Mouse (Mus musculus): ENCODE measurements around the gene Pigw. TPM values are rescaled to one million over a fixed set of nuclear protein-coding genes. Genes with fewer than 3 reads are reported as not detected.

Gene Pigw
- total and polyA plus RNA-seq, 3 experiments = 2.7 to 3.5 TPM; not detected in 1

- H3K4me3 ChIP-seq (ENCODE audit: control insufficient read depth in 1 of 2, insufficient read depth in 1 of 2, low read depth in 2 of 2, low read length in 2 of 2) = no peak overlapping the region
- H3K79me2 ChIP-seq (ENCODE audit: control insufficient read depth, insufficient read depth, low read length, poor library complexity) = no peaks in the 10 kb centered on the region
- H3K9me3 ChIP-seq (replicated peaks; ENCODE audit: insufficient read depth, low read length) = no peaks in the 10 kb centered on the region
- TF ChIP-seq EP300 (IDR thresholded peaks at IDR 0.05; ENCODE audit: low read depth in 1 of 2, low read length in 2 of 2) (no peak), POLR2A (IDR thresholded peaks at IDR 0.05; ENCODE audit: control insufficient read depth in 1 of 2, insufficient read depth in 1 of 2, low read depth in 1 of 2, low read length in 2 of 2, poor library complexity in 1 of 2) (no peak), POLR2AphosphoS5 (IDR thresholded peaks at IDR 0.05; ENCODE audit: borderline replicate concordance, low read depth, low read length) (no peak), JUND (IDR thresholded peaks at IDR 0.05; ENCODE audit: low read depth, low read length) (no peak), NRF1 (IDR thresholded peaks at IDR 0.05; ENCODE audit: insufficient read depth, low read depth, low read length, poor library complexity, severe bottlenecking) (no peak), USF2 (IDR thresholded peaks at IDR 0.05; ENCODE audit: borderline replicate concordance in 1 of 2, insufficient read depth in 1 of 2, low read depth in 1 of 2, low read length in 2 of 2) (no peak), GABPA (IDR thresholded peaks at IDR 0.05; ENCODE audit: low read depth, low read length) (no peak), HCFC1 (IDR thresholded peaks at IDR 0.05; ENCODE audit: low read depth, low read length) (no peak), GATA1 (IDR thresholded peaks at IDR 0.05; ENCODE audit: low read depth, low read length) (no peak), MEF2A (IDR thresholded peaks at IDR 0.05; ENCODE audit: extremely low read depth, insufficient replicate concordance, low read depth, low read length, poor library complexity, severe bottlenecking) (no peak), ZNF384 (IDR thresholded peaks at IDR 0.05; ENCODE audit: low read depth, low read length) (no peak), E2F4 (IDR thresholded peaks at IDR 0.05; ENCODE audit: borderline replicate concordance, low read depth, low read length) (no peak), RCOR1 (IDR thresholded peaks at IDR 0.05; ENCODE audit: low read depth, low read length) (no peak), MYB (IDR thresholded peaks at IDR 0.05; ENCODE audit: low read depth, low read length) (no peak), BHLHE40 (IDR thresholded peaks at IDR 0.05; ENCODE audit: borderline replicate concordance, low read depth, low read length) (no peak), CTCF (IDR thresholded peaks at IDR 0.05 in 2 of 3, conservative IDR thresholded peaks at IDR 0.05 in 1 of 3; ENCODE audit: control insufficient read depth in 1 of 3, insufficient read depth in 1 of 3, low read depth in 2 of 3, low read length in 3 of 3, poor library complexity in 1 of 3, severe bottlenecking in 1 of 3) (no peak), MAX (IDR thresholded peaks at IDR 0.05; ENCODE audit: low read length) (no peak), ZC3H11A (IDR thresholded peaks at IDR 0.05; ENCODE audit: low read depth, low read length) (no peak)
- no peak overlapping the region for H3K27ac ChIP-seq (ENCODE audit: control insufficient read depth, low read depth, low read length)
- no peak for DNase-seq (ENCODE audit: low read depth, low spot score)
- H3K9ac ChIP-seq (ENCODE audit: control insufficient read depth, low read depth, low read length, poor library complexity, severe bottlenecking) = no peak overlapping the region
- H3K36me3 ChIP-seq (ENCODE audit: control insufficient read depth in 1 of 2, insufficient read depth in 2 of 2, low read length in 2 of 2) = peaks cover 0 to 6% of the 10 kb centered on the region in 2 experiments; a peak in 1 of 4 replicates
- H3K27me3 ChIP-seq (ENCODE audit: control insufficient read depth in 1 of 2, insufficient read depth in 2 of 2, low read length in 2 of 2) = no peaks in the 10 kb centered on the region
- H3K4me1 ChIP-seq (ENCODE audit: control insufficient read depth in 1 of 2, insufficient read depth in 2 of 2, low read length in 2 of 2) = no peaks in the 10 kb centered on the region
Measured at GRCm38 (mm10) chr11:84893113-84893512, 13.0 kb upstream of the Pigw start.

GRCm38 (mm10) chr11:84891705-84892104, 11.6 kb upstream of the Pigw start:
- Histone ChIP-seq H3K36me3 (ENCODE audit: control insufficient read depth in 1 of 2, insufficient read depth in 2 of 2, low read length in 2 of 2) (peaks cover 0 to 6% of the 10 kb centered on the region in 2 experiments; a peak in 1 of 4 replicates), H3K4me1 (ENCODE audit: control insufficient read depth in 1 of 2, insufficient read depth in 2 of 2, low read length in 2 of 2) (no peaks in the 10 kb centered on the region), H3K4me3 (ENCODE audit: control insufficient read depth in 1 of 2, insufficient read depth in 1 of 2, low read depth in 2 of 2, low read length in 2 of 2) (no peak overlapping the region), H3K27ac (ENCODE audit: control insufficient read depth, low read depth, low read length) (no peak overlapping the region), H3K27me3 (ENCODE audit: control insufficient read depth in 1 of 2, insufficient read depth in 2 of 2, low read length in 2 of 2) (no peaks in the 10 kb centered on the region), H3K79me2 (ENCODE audit: control insufficient read depth, insufficient read depth, low read length, poor library complexity) (no peaks in the 10 kb centered on the region), H3K9ac (ENCODE audit: control insufficient read depth, low read depth, low read length, poor library complexity, severe bottlenecking) (no peak overlapping the region), H3K9me3 (replicated peaks; ENCODE audit: insufficient read depth, low read length) (no peaks in the 10 kb centered on the region)
- TF ChIP-seq ELF1 (IDR thresholded peaks at IDR 0.05; ENCODE audit: low read depth, low read length) (no peak), RAD21 (IDR thresholded peaks at IDR 0.05; ENCODE audit: low read depth, low read length) (no peak)
- no peak for DNase-seq (ENCODE audit: low read depth, low spot score)
